Mouse (Mus musculus): ENCODE results near the gene Fbn1.

- peak; percentile 43 for TF ChIP-seq CTCF (IDR thresholded peaks at IDR 0.05; ENCODE audit: low read depth)
- no peak for TF ChIP-seq EP300 (optimal IDR thresholded peaks at IDR 0.05)
These were observed 51.6 kb downstream of the Fbn1 start for GRCm38 (mm10) chr2:125456059-125456789.

Data from stomach, postnatal 0 days (tissue).